Mouse (Mus musculus): ENCODE measurements around the gene Lce1a1. TPM values are rescaled to one million over a fixed set of nuclear protein-coding genes. Genes with fewer than 3 reads are reported as not detected.
A peak's percentile ranks its signal among the peaks of the same experiment; 100 is the strongest.

Gene Lce1a1
- polyA plus RNA-seq, 1 experiment from 2014 or later = not detected

DNA sequence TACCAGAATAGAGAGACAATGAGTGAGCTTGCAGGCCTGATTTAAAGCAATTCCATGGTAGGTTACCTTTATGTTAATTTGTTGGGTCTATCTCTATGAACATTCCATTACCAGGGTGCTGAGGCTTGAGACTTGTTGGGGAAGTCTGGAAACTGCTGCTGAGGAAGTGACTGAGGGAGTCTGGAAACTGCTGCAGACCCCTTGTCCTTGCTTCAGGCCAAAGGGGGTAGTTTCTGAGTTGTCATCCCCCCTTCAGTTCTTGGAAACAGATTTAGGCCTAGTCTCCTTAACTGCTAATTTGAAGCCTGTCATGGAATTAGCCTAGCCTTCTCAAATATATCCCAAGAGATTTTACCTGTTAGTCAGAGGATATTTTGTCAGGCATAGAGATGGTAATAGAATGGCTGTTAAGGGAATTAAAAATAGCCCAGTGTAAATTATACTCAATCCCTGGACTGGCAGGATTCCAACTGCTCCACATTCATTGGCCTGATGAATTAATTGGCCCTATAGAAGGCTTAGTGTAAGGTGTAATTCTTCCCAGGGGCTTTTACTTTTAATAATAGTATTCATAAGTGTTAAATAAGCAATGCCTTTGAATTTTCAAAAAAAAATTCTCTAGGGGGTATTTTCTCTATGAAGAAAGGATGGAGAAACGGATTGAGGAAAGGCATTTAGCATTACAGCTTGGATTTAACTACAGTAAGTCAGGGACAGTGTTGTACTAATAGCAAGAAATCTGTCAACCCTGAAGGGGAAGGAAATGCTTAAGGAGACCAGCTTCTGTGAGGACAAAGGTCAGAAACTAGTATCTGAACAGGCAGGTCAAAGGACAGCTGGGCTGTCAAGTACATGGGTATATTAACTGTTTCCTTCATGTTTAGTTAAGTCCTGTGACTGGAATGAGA is 10.1 kb downstream of the Lce1a1 start:
- WGBS = 31% methylated on average over 1 of the region's 1 CpGs
- no peaks in the 10 kb centered on the region for H3K27me3 ChIP-seq (ENCODE audit: insufficient read depth, low read length)
- ATAC-seq (ENCODE audit: low FRiP score, low TSS enrichment) = peak; percentile 85
- no peaks in the 10 kb centered on the region for H3K9me3 ChIP-seq (ENCODE audit: low read length)
- H3K4me2 ChIP-seq (replicated peaks; ENCODE audit: low read depth, low read length) = no peak overlapping the region
- H3K4me3 ChIP-seq (ENCODE audit: low read length) = no peak overlapping the region
- H3K9ac ChIP-seq (replicated peaks; ENCODE audit: low read length) = no peak overlapping the region
- no peaks in the 10 kb centered on the region for H3K4me1 ChIP-seq (ENCODE audit: insufficient read depth, low read length)
- H3K27ac ChIP-seq (ENCODE audit: low read length) = no peak overlapping the region
- H3K36me3 ChIP-seq (ENCODE audit: insufficient read depth, low read length) = no peaks in the 10 kb centered on the region

GRCm38 (mm10) chr3:92621560-92621959 is 26.5 kb downstream of the Lce1a1 start, which contains the start of gene Lce6a:
TSS of gene Lce6a (minus strand) at chr3:92621660.
- no peaks in the 10 kb centered on the region for H3K27me3 ChIP-seq (ENCODE audit: insufficient read depth, low read length)
- H3K9ac ChIP-seq (replicated peaks; ENCODE audit: low read length) = no peak within 1 kb of the TSS
- no peaks in the 10 kb centered on the region for H3K36me3 ChIP-seq (ENCODE audit: insufficient read depth, low read length)
- no peak within 1 kb of the TSS for H3K4me3 ChIP-seq (ENCODE audit: low read length)
- no peak within 1 kb of the TSS for H3K4me2 ChIP-seq (replicated peaks; ENCODE audit: low read depth, low read length)
- H3K9me3 ChIP-seq (ENCODE audit: low read length) = no peaks in the 10 kb centered on the region
- H3K27ac ChIP-seq (ENCODE audit: low read length) = no peak within 1 kb of the TSS
- H3K4me1 ChIP-seq (ENCODE audit: insufficient read depth, low read length) = no peaks in the 10 kb centered on the region
- ATAC-seq (ENCODE audit: low FRiP score, low TSS enrichment) = no peak
- WGBS = 77% methylated on average over 2 of the region's 2 CpGs

- no peak overlapping the region for H3K9ac ChIP-seq (replicated peaks; ENCODE audit: low read length)
- peaks cover under 1% of the 10 kb centered on the region; the same call in 1 of the 2 replicates for H3K9me3 ChIP-seq (ENCODE audit: low read length)
- ATAC-seq (ENCODE audit: low FRiP score, low TSS enrichment) = no peak
- no peak overlapping the region for H3K4me3 ChIP-seq (ENCODE audit: low read length)
- no peak overlapping the region for H3K4me2 ChIP-seq (replicated peaks; ENCODE audit: low read depth, low read length)
- no peaks in the 10 kb centered on the region for H3K36me3 ChIP-seq (ENCODE audit: insufficient read depth, low read length)
- WGBS = 61% methylated on average over 1 of the region's 1 CpGs
- H3K4me1 ChIP-seq (ENCODE audit: insufficient read depth, low read length) = no peaks in the 10 kb centered on the region
- no peak overlapping the region for H3K27ac ChIP-seq (ENCODE audit: low read length)
- H3K27me3 ChIP-seq (ENCODE audit: insufficient read depth, low read length) = no peaks in the 10 kb centered on the region
These were observed 38.3 kb downstream of the Lce1a1 start for GRCm38 (mm10) chr3:92609804-92610203.

DNA sequence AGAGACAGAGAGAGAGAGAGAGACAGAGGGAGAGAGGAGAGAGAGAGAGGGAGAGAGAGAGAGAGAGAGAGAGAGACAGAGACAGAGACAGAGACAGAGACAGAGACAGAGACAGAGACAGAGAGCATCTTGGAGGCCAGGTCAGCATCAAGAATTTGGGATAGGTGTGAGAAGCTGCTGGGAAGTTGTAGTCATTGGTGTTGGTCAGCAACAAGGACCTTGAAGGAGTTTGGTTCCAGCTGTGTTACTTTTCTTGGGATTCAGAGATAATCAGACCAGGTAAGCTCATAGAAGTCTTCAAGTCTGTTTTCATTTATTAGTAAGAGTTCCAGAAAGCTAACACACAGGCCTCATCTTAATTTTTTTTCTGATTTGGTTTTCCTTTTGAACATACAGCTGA is 40.7 kb downstream of the Lce1a1 start, which contains the start of gene 2210017I01Rik:
Gene 2210017I01Rik (minus strand): TSS at position 101 of the 400 bp plus-strand sequence.
- no peak for ATAC-seq (ENCODE audit: low FRiP score, low TSS enrichment)
- no peak within 1 kb of the TSS for H3K4me2 ChIP-seq (replicated peaks; ENCODE audit: low read depth, low read length)
- H3K27me3 ChIP-seq (ENCODE audit: insufficient read depth, low read length) = no peaks in the 10 kb centered on the region
- no peak within 1 kb of the TSS for H3K27ac ChIP-seq (ENCODE audit: low read length)
- no peak within 1 kb of the TSS for H3K9ac ChIP-seq (replicated peaks; ENCODE audit: low read length)
- no peaks in the 10 kb centered on the region for H3K4me1 ChIP-seq (ENCODE audit: insufficient read depth, low read length)
- peaks cover 6% of the 10 kb centered on the region; the same call in 1 of the 2 replicates for H3K9me3 ChIP-seq (ENCODE audit: low read length)
- no peak within 1 kb of the TSS for H3K4me3 ChIP-seq (ENCODE audit: low read length)
- H3K36me3 ChIP-seq (ENCODE audit: insufficient read depth, low read length) = no peaks in the 10 kb centered on the region

DNA sequence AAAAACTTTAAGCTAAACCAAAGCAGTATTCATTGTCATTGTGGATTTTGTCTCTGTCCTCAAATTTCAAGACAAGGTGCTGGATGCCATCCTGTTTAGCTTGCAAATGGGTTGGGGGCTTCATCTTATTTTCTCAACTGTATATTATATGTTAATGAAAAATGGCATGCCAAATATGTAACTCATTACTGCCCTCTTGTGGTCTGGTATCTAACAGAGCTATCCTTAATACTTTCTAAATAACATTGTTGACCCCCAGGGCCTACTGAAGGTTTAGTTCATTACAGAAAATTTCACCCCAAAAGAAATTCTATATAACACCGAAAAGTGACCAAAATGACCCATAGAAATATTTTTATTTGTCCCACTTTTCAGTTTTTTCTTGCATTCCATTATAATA is 45.9 kb downstream of the Lce1a1 start:
- Histone ChIP-seq H3K9me3 (ENCODE audit: low read length) (peaks cover 8% of the 10 kb centered on the region; the same call in 1 of the 2 replicates), H3K4me2 (replicated peaks; ENCODE audit: low read depth, low read length) (no peak overlapping the region), H3K9ac (replicated peaks; ENCODE audit: low read length) (no peak overlapping the region), H3K4me1 (ENCODE audit: insufficient read depth, low read length) (no peaks in the 10 kb centered on the region), H3K4me3 (ENCODE audit: low read length) (no peak overlapping the region), H3K27ac (ENCODE audit: low read length) (no peak overlapping the region), H3K27me3 (ENCODE audit: insufficient read depth, low read length) (no peaks in the 10 kb centered on the region), H3K36me3 (ENCODE audit: insufficient read depth, low read length) (no peaks in the 10 kb centered on the region)
- WGBS = 54% methylated on average over 1 of the region's 1 CpGs
- ATAC-seq (ENCODE audit: low FRiP score, low TSS enrichment) = no peak

GRCm38 (mm10) chr3:92600456-92600855 is 47.7 kb downstream of the Lce1a1 start:
- no peaks in the 10 kb centered on the region for H3K36me3 ChIP-seq (ENCODE audit: insufficient read depth, low read length)
- 17% methylated on average over 1 of the region's 1 CpGs for WGBS
- H3K9me3 ChIP-seq (ENCODE audit: low read length) = peaks cover 8% of the 10 kb centered on the region; the same call in 1 of the 2 replicates
- H3K4me3 ChIP-seq (ENCODE audit: low read length) = no peak overlapping the region
- H3K9ac ChIP-seq (replicated peaks; ENCODE audit: low read length) = no peak overlapping the region
- no peak for ATAC-seq (ENCODE audit: low FRiP score, low TSS enrichment)
- no peaks in the 10 kb centered on the region for H3K4me1 ChIP-seq (ENCODE audit: insufficient read depth, low read length)
- no peaks in the 10 kb centered on the region for H3K27me3 ChIP-seq (ENCODE audit: insufficient read depth, low read length)
- no peak overlapping the region for H3K27ac ChIP-seq (ENCODE audit: low read length)
- H3K4me2 ChIP-seq (replicated peaks; ENCODE audit: low read depth, low read length) = no peak overlapping the region

GRCm38 (mm10) chr3:92599973-92600372 is 48.1 kb downstream of the Lce1a1 start:
- H3K36me3 ChIP-seq (ENCODE audit: insufficient read depth, low read length) = no peaks in the 10 kb centered on the region
- no peak overlapping the region for H3K9ac ChIP-seq (replicated peaks; ENCODE audit: low read length)
- no peak overlapping the region for H3K27ac ChIP-seq (ENCODE audit: low read length)
- no peak overlapping the region for H3K4me3 ChIP-seq (ENCODE audit: low read length)
- H3K4me1 ChIP-seq (ENCODE audit: insufficient read depth, low read length) = no peaks in the 10 kb centered on the region
- peaks cover 8% of the 10 kb centered on the region; the same call in 1 of the 2 replicates for H3K9me3 ChIP-seq (ENCODE audit: low read length)
- H3K27me3 ChIP-seq (ENCODE audit: insufficient read depth, low read length) = no peaks in the 10 kb centered on the region
- H3K4me2 ChIP-seq (replicated peaks; ENCODE audit: low read depth, low read length) = no peak overlapping the region
- no peak for ATAC-seq (ENCODE audit: low FRiP score, low TSS enrichment)

GRCm38 (mm10) chr3:92598429-92598828 is 49.7 kb downstream of the Lce1a1 start:
- 81% methylated on average over 2 of the region's 2 CpGs for WGBS
- no peak for ATAC-seq (ENCODE audit: low FRiP score, low TSS enrichment)

More at GRCm38 (mm10) chr3:92598429-92598828, 49.7 kb downstream of the Lce1a1 start:
- Histone ChIP-seq H3K9ac (replicated peaks; ENCODE audit: low read length) (no peak overlapping the region), H3K27ac (ENCODE audit: low read length) (no peak overlapping the region), H3K36me3 (ENCODE audit: insufficient read depth, low read length) (no peaks in the 10 kb centered on the region), H3K4me2 (replicated peaks; ENCODE audit: low read depth, low read length) (no peak overlapping the region), H3K4me1 (ENCODE audit: insufficient read depth, low read length) (no peaks in the 10 kb centered on the region), H3K27me3 (ENCODE audit: insufficient read depth, low read length) (no peaks in the 10 kb centered on the region), H3K4me3 (ENCODE audit: low read length) (no peak overlapping the region), H3K9me3 (ENCODE audit: low read length) (peaks cover 3% of the 10 kb centered on the region; the same call in 1 of the 2 replicates)
